Mouse (Mus musculus): ENCODE measurements around the gene Kcnrg.

DNA sequence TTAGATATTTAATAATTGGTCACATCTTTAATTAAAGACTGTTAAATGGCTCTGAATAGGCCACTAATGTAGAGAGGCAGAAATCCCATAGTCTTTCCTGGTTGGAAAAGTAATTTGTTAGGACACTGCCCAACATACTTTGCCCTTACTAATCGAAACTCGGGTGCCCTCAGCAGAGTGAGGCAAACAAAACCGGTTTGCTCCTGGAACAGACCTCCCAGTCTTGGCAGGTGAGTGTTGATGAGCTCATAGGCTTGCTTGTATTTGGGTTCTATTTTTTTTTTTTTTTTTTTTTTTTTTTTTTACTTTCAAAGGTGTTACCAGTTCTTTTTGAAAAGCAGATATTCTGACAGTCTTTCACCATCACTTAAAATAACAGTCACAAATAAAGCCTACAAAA, 47.4 kb upstream of the Kcnrg start:
- TF ChIP-seq POLR2A (IDR thresholded peaks at IDR 0.05; ENCODE audit: extremely low read depth, insufficient read depth, low read length) (no peak), CTCF (IDR thresholded peaks at IDR 0.05; ENCODE audit: low read depth, low read length) (no peak)

All from liver, adult 2 months (tissue).